Mouse (Mus musculus) megakaryocyte, embryonic 14.5 days (primary cell): ENCODE data around the gene Art1. TPM values are rescaled to one million over a fixed set of nuclear protein-coding genes. Genes with fewer than 3 reads are reported as not detected.

Experiments used
- H3K27me3 ChIP-seq: replicated peaks from 2 replicates; pipeline ENCODE3; 2012; ENCODE audit warnings: inconsistent platforms
- H3K36me3 ChIP-seq: replicated peaks from 2 replicates; pipeline ENCODE3; 2012; ENCODE audit warnings: low read length, inconsistent platforms, mixed read lengths
- H3K4me1 ChIP-seq: 2 replicates; pipeline ENCODE4 v1.6.1; 2012; ENCODE audit warnings: inconsistent platforms
- H3K4me3 ChIP-seq: replicated peaks from 2 replicates; pipeline ENCODE3; 2012; ENCODE audit warnings: moderate library complexity, mild to moderate bottlenecking, inconsistent platforms
- H3K9me3 ChIP-seq: 2 replicates; pipeline ENCODE4 v1.6.1; 2012; ENCODE audit warnings: inconsistent platforms
- GATA1 ChIP-seq: IDR thresholded peaks from 3 replicates; pipeline ENCODE4 v1.6.1; 2012; ENCODE audit warnings: mixed read lengths, low read length, inconsistent platforms, borderline replicate concordance
- polyA plus RNA-seq: library from polyadenylated mRNA; stranded (reverse); fragments of >175 nt; gene quantifications from 2 replicates; pipeline ENCODE4 v1.2.3, GENCODE M21; 2012; ENCODE audit warnings: low replicate concordance; ENCODE audit not compliant: insufficient read depth

The Art1 gene
- polyA plus RNA-seq, 1 experiment = not detected

DNA sequence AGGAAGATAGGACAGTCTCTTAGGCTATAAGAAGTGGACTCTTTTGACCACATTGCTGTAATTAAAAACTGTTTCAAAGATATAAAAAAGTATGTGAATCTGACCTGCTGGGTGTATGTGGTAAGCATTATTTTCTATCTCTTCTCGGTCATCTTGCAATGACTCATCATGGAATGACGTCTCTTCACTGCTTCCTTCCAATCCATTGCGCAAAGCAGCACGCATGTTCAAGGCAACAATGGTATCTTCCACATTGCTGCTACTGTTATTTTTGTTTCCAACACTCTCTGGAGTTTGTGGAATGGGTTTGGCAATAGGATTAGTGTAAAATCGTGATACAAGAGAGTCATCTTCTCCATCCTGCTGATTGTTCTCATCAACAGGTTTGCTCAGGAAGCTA is 52.1 kb downstream of the Art1 start:
- no peak for TF ChIP-seq GATA1
- Histone ChIP-seq H3K27me3 (no peaks in the 10 kb centered on the region), H3K4me1 (no peaks in the 10 kb centered on the region), H3K4me3 (no peak overlapping the region), H3K9me3 (no peaks in the 10 kb centered on the region), H3K36me3 (peaks cover 92% of the 10 kb centered on the region)

Other genes with a start within 250 kb of the Art1 start
- 0.77 TPM in 1 of 2 replicates, not detected in the other for gene Folr2, start 244.5 kb upstream of the Art1 start, polyA plus RNA-seq
- gene Anapc15, start 238.0 kb upstream of the Art1 start, polyA plus RNA-seq = 31.8 and 36.2 TPM in 2 replicates
- not detected in 2 replicates for gene Folr1, start 231.0 kb upstream of the Art1 start, polyA plus RNA-seq
- 156 and 181 TPM in 2 replicates for gene Lamtor1, start 195.8 kb upstream of the Art1 start, polyA plus RNA-seq
- not detected in 2 replicates for gene Tomt, start 195.4 kb upstream of the Art1 start, polyA plus RNA-seq
- gene Lrrc51, start 167.8 kb upstream of the Art1 start, polyA plus RNA-seq = not detected in 2 replicates
- gene Numa1, start 167.6 kb upstream of the Art1 start, polyA plus RNA-seq = 57.5 and 58.2 TPM in 2 replicates
- 24.3 and 28.3 TPM in 2 replicates for gene Il18bp, start 83.1 kb upstream of the Art1 start, polyA plus RNA-seq
- 2.8 TPM in 1 of 2 replicates, not detected in the other for gene Rnf121, start 36.3 kb upstream of the Art1 start, polyA plus RNA-seq
- gene Xndc1, start 36.2 kb upstream of the Art1 start, polyA plus RNA-seq = 4.0 and 5.4 TPM in 2 replicates
- 0.51 and 0.64 TPM in 2 replicates for gene Xntrpc, start 36.0 kb upstream of the Art1 start, polyA plus RNA-seq
- not detected in 2 replicates for gene Trpc2, start 18.6 kb upstream of the Art1 start, polyA plus RNA-seq
- gene Art5, start 7.7 kb downstream of the Art1 start, polyA plus RNA-seq = not detected in 2 replicates
- 0.18 TPM in 1 of 2 replicates, not detected in the other for gene Chrna10, start 15.1 kb downstream of the Art1 start, polyA plus RNA-seq
- gene Nup98, start 108.4 kb downstream of the Art1 start, polyA plus RNA-seq = 0.81 and 1.1 TPM in 2 replicates
- 8.0 and 17.3 TPM in 2 replicates for gene Pgap2, start 108.5 kb downstream of the Art1 start, polyA plus RNA-seq
- 210 and 238 TPM in 2 replicates for gene Rhog, start 154.3 kb downstream of the Art1 start, polyA plus RNA-seq
- 106 and 312 TPM in 2 replicates for gene Stim1, start 166.1 kb downstream of the Art1 start, polyA plus RNA-seq